Mouse (Mus musculus) heart, embryonic 11.5 days (tissue): ENCODE measurements around the gene 2010111I01Rik. TPM values are rescaled to one million over a fixed set of nuclear protein-coding genes. Genes with fewer than 3 reads are reported as not detected.
A peak's percentile ranks its signal among the peaks of the same experiment; 100 is the strongest.

Experiments
- ATAC-seq: fragments of 200-750 bp; cut with Nextera tagmentation; replicated peaks from 2 replicates; pipeline ENCODE4 v1.8.0; 2017; ENCODE audit warnings: moderate library complexity; ENCODE audit not compliant: insufficient number of reproducible peaks, low FRiP score, low TSS enrichment
- H3K27ac ChIP-seq: fragments of 300-500 bp; sonication (generic); 2 replicates; pipeline ENCODE4 v1.5.1; 2014; ENCODE audit warnings: mild to moderate bottlenecking, low read depth, low read length
- H3K27me3 ChIP-seq: fragments of 300-500 bp; sonication (generic); 2 replicates; pipeline ENCODE4 v1.6.1; 2014; ENCODE audit warnings: mild to moderate bottlenecking, low read length, mixed read lengths; ENCODE audit not compliant: control insufficient read depth, insufficient read depth
- H3K36me3 ChIP-seq: fragments of 300-500 bp; sonication (generic); 2 replicates; pipeline ENCODE4 v1.6.1; 2014; ENCODE audit warnings: mild to moderate bottlenecking, low read length, moderate library complexity, mixed read lengths; ENCODE audit not compliant: control insufficient read depth, insufficient read depth
- H3K4me1 ChIP-seq: fragments of 300-500 bp; sonication (generic); 2 replicates; pipeline ENCODE4 v1.6.1; 2014; ENCODE audit warnings: low read length; ENCODE audit not compliant: control insufficient read depth, insufficient read depth
- H3K4me2 ChIP-seq: fragments of 300-500 bp; sonication (generic); 2 replicates; pipeline ENCODE4 v1.6.1; 2014; ENCODE audit warnings: mild to moderate bottlenecking, moderate library complexity
- H3K4me3 ChIP-seq: fragments of 300-500 bp; sonication (generic); 2 replicates; pipeline ENCODE4 v1.5.1; 2014; ENCODE audit warnings: low read depth, low read length
- H3K9ac ChIP-seq: fragments of 300-500 bp; sonication (generic); 2 replicates; pipeline ENCODE4 v1.6.1; 2014; ENCODE audit warnings: mild to moderate bottlenecking, low read depth, low read length, moderate library complexity
- H3K9me3 ChIP-seq: fragments of 300-500 bp; sonication (generic); replicated peaks from 2 replicates; pipeline ENCODE4 v1.6.1; 2016; ENCODE audit warnings: low read length; ENCODE audit not compliant: control insufficient read depth
- WGBS: fragments of 180-500 bp; shearing (Covaris S2); extraction: QIAGEN DNeasy Blood & Tissue Kit; methylation state at CpG from one replicate; pipeline ENCODE4 v1.1.7; 2014; ENCODE audit not compliant: insufficient replicate concordance; 5-methylcytosine and 5-hydroxymethylcytosine counted together
- polyA plus RNA-seq: library from polyadenylated mRNA; unstranded; fragments of >200 nt; fragmentation: Nextera tagmentation; extraction: Ambion mirVana; gene quantifications from 2 replicates; pipeline ENCODE4 v1.2.1, GENCODE M21; 2014

2010111I01Rik gene
- polyA plus RNA-seq, 1 experiment from 2014 or later, result 58.9 TPM

DNA sequence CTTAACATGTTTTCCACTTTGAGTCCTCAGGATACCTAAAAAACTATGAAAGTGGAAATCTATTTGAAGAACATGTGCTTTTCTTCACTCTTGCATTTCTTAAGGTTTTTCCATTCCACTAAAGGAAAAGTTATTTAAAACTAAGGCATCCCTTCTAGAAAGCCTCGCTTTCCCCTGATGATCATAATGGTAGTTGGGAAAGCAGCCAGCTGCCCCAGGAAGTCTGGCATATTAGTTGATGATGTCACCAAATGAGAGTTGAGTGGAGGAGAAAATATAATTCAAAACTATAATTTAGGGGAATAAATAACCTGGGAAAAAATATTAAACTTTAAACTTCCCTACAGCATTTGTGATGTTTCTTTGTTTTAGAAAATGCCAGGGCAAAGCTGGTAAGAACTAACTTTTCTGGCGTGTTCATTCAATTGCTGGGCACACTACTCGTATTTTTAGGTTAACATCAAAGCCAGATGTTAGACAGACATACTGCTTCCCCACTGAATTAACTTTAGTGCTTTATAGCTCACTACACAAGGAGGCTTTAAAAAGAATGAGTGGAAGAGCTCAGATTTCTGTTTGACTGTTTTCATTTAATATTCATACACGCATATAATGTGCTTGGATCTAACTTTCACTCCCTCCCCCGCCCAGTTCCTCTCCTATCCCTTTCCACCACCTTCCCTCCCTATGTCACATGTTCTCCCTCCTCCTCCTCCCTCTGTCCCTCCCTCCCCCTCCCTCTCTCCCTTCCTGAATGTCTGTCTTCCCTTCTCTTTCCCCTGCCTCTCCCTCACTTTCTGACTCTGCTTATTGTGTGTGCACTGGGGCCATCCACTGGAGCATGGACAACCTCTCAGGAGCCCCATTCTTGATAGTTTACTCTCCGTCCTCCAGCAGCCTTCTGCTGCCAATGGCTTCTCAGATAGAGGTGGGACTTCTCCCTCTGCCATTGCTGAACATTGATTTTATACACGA lies 58.8 kb downstream of the 2010111I01Rik start:
- no peak overlapping the region for H3K27ac ChIP-seq
- H3K27me3 ChIP-seq, result no peaks in the 10 kb centered on the region
- 69% methylated on average over 7 of the region's 7 CpGs for WGBS
- no peaks in the 10 kb centered on the region for H3K4me1 ChIP-seq
- H3K36me3 ChIP-seq, result no peaks in the 10 kb centered on the region
- no peak for ATAC-seq
- no peak overlapping the region for H3K4me3 ChIP-seq
- no peaks in the 10 kb centered on the region for H3K9me3 ChIP-seq
- no peak overlapping the region for H3K9ac ChIP-seq
- H3K4me2 ChIP-seq, result no peak overlapping the region

DNA sequence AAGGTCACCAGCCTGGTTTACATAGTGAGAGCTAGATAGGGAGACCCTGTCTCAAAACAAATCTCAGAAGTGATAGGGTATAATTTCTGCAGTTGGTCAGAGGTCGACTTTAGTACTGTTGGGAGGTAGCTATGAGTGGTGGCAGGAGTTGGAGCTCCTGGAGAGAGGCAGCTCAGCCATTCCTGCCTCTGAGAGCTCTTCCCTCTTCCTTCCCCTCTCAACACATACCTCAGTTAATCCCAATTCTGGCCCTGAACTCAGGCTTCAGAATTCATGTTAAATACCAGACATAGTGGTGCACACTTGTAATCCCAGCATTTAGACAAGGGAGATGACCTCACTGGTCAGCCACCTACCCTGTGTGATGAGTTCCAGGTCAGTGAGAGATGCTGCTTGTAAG lies 65.3 kb downstream of the 2010111I01Rik start:
- Histone ChIP-seq H3K4me2 (no peak overlapping the region), H3K27ac (no peak overlapping the region), H3K9ac (no peak overlapping the region), H3K4me1 (peaks cover 10% of the 10 kb centered on the region), H3K4me3 (no peak overlapping the region), H3K36me3 (no peaks in the 10 kb centered on the region), H3K9me3 (no peaks in the 10 kb centered on the region), H3K27me3 (no peaks in the 10 kb centered on the region)
- no peak for ATAC-seq
- 50% methylated on average over 1 of the region's 1 CpGs for WGBS

DNA sequence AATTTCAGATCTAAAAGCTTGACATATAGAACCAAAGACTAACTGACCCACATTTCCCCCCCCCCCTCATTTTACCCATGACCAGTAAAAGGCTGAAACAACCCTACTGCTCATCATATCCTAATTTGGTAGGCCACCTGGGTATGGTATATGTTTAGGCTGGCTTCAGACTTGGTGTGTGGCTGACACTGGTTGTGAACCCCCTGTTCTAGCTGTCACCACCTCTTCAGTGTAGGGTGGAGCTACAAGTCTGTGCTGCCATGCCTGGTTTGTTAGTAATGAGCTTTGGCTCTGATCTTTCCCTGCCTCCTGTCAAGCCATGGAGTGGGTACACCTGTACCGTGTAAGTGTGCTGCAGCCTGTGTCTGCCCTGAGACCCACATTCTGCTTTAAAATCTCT lies 66.6 kb downstream of the 2010111I01Rik start:
- Histone ChIP-seq H3K27ac (0 out of 2 replicates have a peak overlapping the region, but pooled peaks have one; percentile 15), H3K4me3 (no peak overlapping the region), H3K9me3 (no peaks in the 10 kb centered on the region), H3K4me2 (no peak overlapping the region), H3K36me3 (no peaks in the 10 kb centered on the region), H3K9ac (no peak overlapping the region), H3K4me1 (peaks cover 10% of the 10 kb centered on the region), H3K27me3 (no peaks in the 10 kb centered on the region)
- ATAC-seq, result no peak
- WGBS, result 25% methylated on average over 1 of the region's 1 CpGs

DNA sequence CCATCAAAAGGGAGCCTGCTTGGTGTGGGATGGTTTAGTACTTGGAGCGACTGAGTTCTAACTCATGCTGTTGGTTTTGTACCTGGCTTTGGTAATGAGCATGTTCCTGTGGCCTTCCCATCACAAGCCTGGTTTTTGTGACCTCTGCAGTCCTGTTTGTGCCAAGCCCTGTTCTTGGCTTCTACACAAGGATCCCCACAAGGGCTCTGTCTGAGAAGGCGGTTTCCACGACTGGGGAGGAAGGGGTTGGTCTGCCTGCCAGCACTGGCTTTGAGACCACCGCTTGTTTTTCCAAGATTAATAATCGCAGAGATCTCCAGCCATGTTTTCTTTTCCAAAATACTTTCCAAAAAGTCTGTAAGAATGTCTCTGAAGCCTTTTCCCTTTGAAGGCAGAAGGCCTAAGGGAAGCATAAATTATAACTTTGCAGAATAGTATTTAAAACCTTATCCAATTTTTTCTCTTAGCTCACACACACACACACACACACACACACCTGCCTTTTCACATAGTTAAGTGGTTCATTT lies 67.7 kb downstream of the 2010111I01Rik start:
- H3K4me3 ChIP-seq, result no peak overlapping the region

DNA sequence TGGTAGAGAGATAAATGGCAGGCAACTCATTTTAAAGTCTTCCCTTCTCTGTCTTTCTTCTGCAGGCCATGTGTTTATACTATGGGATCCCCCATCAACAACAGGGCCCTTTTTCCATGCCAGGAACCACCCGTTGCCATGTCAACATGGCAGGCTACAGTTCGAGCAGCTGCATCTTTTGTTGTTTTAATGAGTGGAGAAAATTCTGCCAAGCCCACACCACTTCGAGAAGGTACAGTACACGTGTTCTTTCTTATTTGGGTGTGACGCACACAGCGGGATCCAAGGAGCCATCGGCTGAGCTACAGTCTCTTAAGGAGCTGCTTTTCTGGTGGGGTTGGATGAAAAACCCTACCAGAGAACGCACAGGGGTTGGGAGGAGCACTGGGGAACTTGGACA lies 68.3 kb downstream of the 2010111I01Rik start:
- H3K27ac ChIP-seq, result peak overlapping the region; percentile 38
- H3K27me3 ChIP-seq, result no peaks in the 10 kb centered on the region
- no peaks in the 10 kb centered on the region for H3K9me3 ChIP-seq
- H3K36me3 ChIP-seq, result no peaks in the 10 kb centered on the region
- H3K4me1 ChIP-seq, result peaks cover 10% of the 10 kb centered on the region
- no peak overlapping the region for H3K9ac ChIP-seq
- H3K4me3 ChIP-seq, result no peak overlapping the region
- no peak for ATAC-seq
- H3K4me2 ChIP-seq, result no peak overlapping the region
- WGBS, result 67% methylated on average over 8 of the region's 8 CpGs

More for the DNA sequence above, 67.7 kb downstream of the 2010111I01Rik start:
- H3K9me3 ChIP-seq, result no peaks in the 10 kb centered on the region
- H3K4me2 ChIP-seq, result no peak overlapping the region
- no peaks in the 10 kb centered on the region for H3K36me3 ChIP-seq
- no peaks in the 10 kb centered on the region for H3K27me3 ChIP-seq
- WGBS, result 57% methylated on average over 5 of the region's 5 CpGs
- 0 out of 2 replicates have a peak, but pooled peaks have one; percentile 26 for ATAC-seq
- H3K9ac ChIP-seq, result no peak overlapping the region
- H3K27ac ChIP-seq, result no peak overlapping the region; the same call in 1 of the 2 replicates
- H3K4me1 ChIP-seq, result peaks cover 10% of the 10 kb centered on the region

GRCm38 (mm10) chr13:63033364-63033763 lies 68.7 kb downstream of the 2010111I01Rik start:
- Histone ChIP-seq H3K4me1 (peaks cover 10% of the 10 kb centered on the region), H3K27me3 (no peaks in the 10 kb centered on the region), H3K4me3 (no peak overlapping the region), H3K9me3 (no peaks in the 10 kb centered on the region), H3K9ac (no peak overlapping the region), H3K27ac (peak overlapping the region; percentile 38), H3K36me3 (no peaks in the 10 kb centered on the region), H3K4me2 (no peak overlapping the region)
- WGBS, result 70% methylated on average over 2 of the region's 2 CpGs
- no peak for ATAC-seq

- no peaks in the 10 kb centered on the region for H3K36me3 ChIP-seq
- H3K27ac ChIP-seq, result no peak overlapping the region
- ATAC-seq, result no peak
- 62% methylated on average over 4 of the region's 4 CpGs for WGBS
- no peaks in the 10 kb centered on the region for H3K27me3 ChIP-seq
- H3K9ac ChIP-seq, result no peak overlapping the region
- no peaks in the 10 kb centered on the region for H3K9me3 ChIP-seq
- peaks cover 10% of the 10 kb centered on the region for H3K4me1 ChIP-seq
- H3K4me3 ChIP-seq, result no peak overlapping the region
- H3K4me2 ChIP-seq, result no peak overlapping the region
These were observed 70.0 kb downstream of the 2010111I01Rik start for GRCm38 (mm10) chr13:63034666-63035065.

GRCm38 (mm10) chr13:63037906-63038305 lies 73.2 kb downstream of the 2010111I01Rik start:
- H3K27me3 ChIP-seq, result no peaks in the 10 kb centered on the region
- no peak for ATAC-seq
- no peak overlapping the region for H3K4me3 ChIP-seq
- H3K27ac ChIP-seq, result no peak overlapping the region
- H3K36me3 ChIP-seq, result no peaks in the 10 kb centered on the region
- 49% methylated on average over 10 of the region's 10 CpGs for WGBS
- no peak overlapping the region for H3K9ac ChIP-seq
- no peaks in the 10 kb centered on the region for H3K9me3 ChIP-seq
- no peak overlapping the region for H3K4me2 ChIP-seq
- peaks cover 2% of the 10 kb centered on the region for H3K4me1 ChIP-seq
